Mouse (Mus musculus) cortical plate, adult 2 months (tissue): ENCODE data around the gene Dscaml1.

Experiments used
- CTCF ChIP-seq: fragments of 200-500 bp; IDR thresholded peaks from 2 replicates; pipeline ENCODE4 v1.5.1; 2011; ENCODE audit warnings: mild to moderate bottlenecking, control low read depth, low read length; ENCODE audit not compliant: insufficient read depth; ENCODE audit errors: extremely low read depth
- POLR2A ChIP-seq: fragments of 200-500 bp; IDR thresholded peaks from 2 replicates; pipeline ENCODE4 v1.6.1; 2011; ENCODE audit warnings: mild to moderate bottlenecking, low read length, control low read depth; ENCODE audit not compliant: insufficient read depth; ENCODE audit errors: extremely low read depth

- TF ChIP-seq CTCF: peak; percentile 69
- TF ChIP-seq POLR2A: no peak
Observed at GRCm38 (mm10) chr9:45417245-45417644, 9.2 kb upstream of the Dscaml1 start.
